In genomic region chr2:58532260-58532850, GRCm38 (mm10) we compare ENCODE assay signal across 8 mouse cellular contexts. TPM values are rescaled to one million over a fixed set of nuclear protein-coding genes. Genes with fewer than 3 reads are reported as not detected.
DNase-seq lines count a peak whose midpoint lies in the region; ATAC-seq lines count a peak whose summit lies in the region.

No protein-coding gene starts in this region.

- no peak overlapping the region for H3K9ac ChIP-seq in heart, embryonic 11.5 days (ENCODE audit: low read depth, low read length)

- peak overlapping the region; percentile 75; the same call in 1 of the 2 replicates for H3K27ac ChIP-seq in heart, embryonic 11.5 days (ENCODE audit: low read depth, low read length)
- H3K27ac ChIP-seq in limb, embryonic 10.5 days: peak overlapping the region; percentile 72
- H3K27ac ChIP-seq in midbrain, embryonic 10.5 days (replicated peaks): peak overlapping the region; percentile 72

- DNase-seq in thymus, postnatal 14 days: peak; percentile 9
- no peak for DNase-seq in thymus, adult 18-20 months
- DNase-seq in fibroblast of lung, adult 2 months (ENCODE audit: low read depth): peak; percentile 72
- DNase-seq in kidney, adult 9 months: peak; percentile 71
- DNase-seq in limb, embryonic 10.5 days (ENCODE audit: low spot score): peak; percentile 67
- DNase-seq in midbrain, embryonic 10.5 days (ENCODE audit: low spot score): peak; percentile 76
- peak; percentile 88 for DNase-seq in skeletal muscle tissue, adult 2 months (ENCODE audit: low read depth, low spot score)

- peaks cover 80% of the 10 kb centered on the region for H3K4me1 ChIP-seq in heart, embryonic 11.5 days (ENCODE audit: control insufficient read depth, insufficient read depth, low read length)
- H3K4me1 ChIP-seq in limb, embryonic 10.5 days: peaks cover 70% of the 10 kb centered on the region
- peaks cover 73% of the 10 kb centered on the region for H3K4me1 ChIP-seq in midbrain, embryonic 10.5 days

- 12% methylated on average over 10 of the region's 10 CpGs for WGBS in heart, embryonic 11.5 days (ENCODE audit: insufficient replicate concordance)
- 18% methylated on average over 10 of the region's 10 CpGs for WGBS in limb, embryonic 10.5 days
- 20% methylated on average over 10 of the region's 10 CpGs for WGBS in midbrain, embryonic 10.5 days

- H3K4me2 ChIP-seq in heart, embryonic 11.5 days: peak overlapping the region; percentile 37

- H3K9me3 ChIP-seq in heart, embryonic 11.5 days (replicated peaks; ENCODE audit: control insufficient read depth, low read length): no peaks in the 10 kb centered on the region
- H3K9me3 ChIP-seq in limb, embryonic 10.5 days (replicated peaks): no peaks in the 10 kb centered on the region
- no peaks in the 10 kb centered on the region for H3K9me3 ChIP-seq in midbrain, embryonic 10.5 days (replicated peaks)

- peak; percentile 79 for ATAC-seq in heart, embryonic 11.5 days (replicated peaks; ENCODE audit: insufficient number of reproducible peaks, low FRiP score, low TSS enrichment)

- H3K4me3 ChIP-seq in heart, embryonic 11.5 days (ENCODE audit: low read depth, low read length): no peak overlapping the region
- peak overlapping the region; percentile 28 for H3K4me3 ChIP-seq in limb, embryonic 10.5 days
- peak overlapping the region; percentile 35 for H3K4me3 ChIP-seq in midbrain, embryonic 10.5 days

- no peaks in the 10 kb centered on the region for H3K27me3 ChIP-seq in heart, embryonic 11.5 days (ENCODE audit: control insufficient read depth, insufficient read depth, low read length)
- no peaks in the 10 kb centered on the region for H3K27me3 ChIP-seq in limb, embryonic 10.5 days (ENCODE audit: low read depth, poor library complexity, severe bottlenecking)
- H3K27me3 ChIP-seq in midbrain, embryonic 10.5 days (ENCODE audit: low read depth, poor library complexity, severe bottlenecking): no peaks in the 10 kb centered on the region

- H3K36me3 ChIP-seq in heart, embryonic 11.5 days (ENCODE audit: control insufficient read depth, insufficient read depth, low read length): no peaks in the 10 kb centered on the region
- peaks cover 9% of the 10 kb centered on the region for H3K36me3 ChIP-seq in limb, embryonic 10.5 days
- H3K36me3 ChIP-seq in midbrain, embryonic 10.5 days: peaks cover 10% of the 10 kb centered on the region; the same call in 1 of the 2 replicates

RNA-seq across cellular contexts. Expression of gene Acvr1, which starts 34.6 kb away (rescaled TPM):
- polyA plus RNA-seq in heart, embryonic 11.5 days (2014; fragmentation: Nextera tagmentation; extraction: Ambion mirVana): 11.8 and 12.9 TPM in 2 replicates
- polyA plus RNA-seq in limb, embryonic 10.5 days (2016; fragmentation: Nextera tagmentation; extraction: Ambion mirVana): 4.2 and 4.5 TPM in 2 replicates
- polyA plus RNA-seq in midbrain, embryonic 10.5 days (2016; fragmentation: Nextera tagmentation; extraction: Ambion mirVana): 2.9 and 3.2 TPM in 2 replicates

RNA-seq across cellular contexts. Expression of gene Upp2, which starts 34.7 kb away (rescaled TPM):
- polyA plus RNA-seq in heart, embryonic 11.5 days (2014; fragmentation: Nextera tagmentation; extraction: Ambion mirVana): 8.4 and 8.6 TPM in 2 replicates
- 4.5 and 6.1 TPM in 2 replicates for polyA plus RNA-seq in limb, embryonic 10.5 days (2016; fragmentation: Nextera tagmentation; extraction: Ambion mirVana)
- 3.0 and 5.3 TPM in 2 replicates for polyA plus RNA-seq in midbrain, embryonic 10.5 days (2016; fragmentation: Nextera tagmentation; extraction: Ambion mirVana)

Comparison
In these comparisons a context has a peak if more than half of its experiments do, and no peak if none do; other contexts are left out.
1. DNase-seq: peak in thymus, postnatal 14 days (single experiment), fibroblast of lung, adult 2 months (single experiment), kidney, adult 9 months (single experiment), limb, embryonic 10.5 days (single experiment), midbrain, embryonic 10.5 days (single experiment) and skeletal muscle tissue, adult 2 months (single experiment); none in thymus, adult 18-20 months (0 of 2).
2. Peak in every context shown above with its lines, with median percentiles within 50 percentile points of each other: H3K27ac ChIP-seq.